ENCODE assay signal across 14 mouse cellular contexts in the genomic region with DNA sequence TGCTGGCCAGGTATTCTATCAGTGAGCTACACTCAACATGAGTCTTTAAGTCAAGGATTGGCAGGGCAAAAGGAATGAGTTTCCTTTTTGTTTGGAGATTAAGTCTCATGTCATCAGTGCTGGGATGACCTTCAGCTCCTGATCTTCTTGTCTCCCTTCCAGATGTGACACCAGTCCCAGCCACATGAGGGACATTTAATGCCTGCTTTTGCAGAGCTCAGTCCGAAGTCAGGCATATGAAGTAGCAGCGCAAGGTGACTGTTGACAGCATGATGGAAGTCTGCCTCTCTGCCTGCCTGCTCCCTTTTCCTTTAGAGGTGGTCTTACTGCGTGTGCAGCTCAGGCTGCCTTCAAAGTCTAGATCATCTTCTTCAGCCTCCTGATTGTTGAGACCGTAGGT. TPM values are rescaled to one million over a fixed set of nuclear protein-coding genes. Genes with fewer than 3 reads are reported as not detected.
"Had no signal": no experiment of that assay in that cellular context is flagged by ENCODE, and none has a peak within 500 bp of the region (broad histone marks: within the 10 kb centered on the region; RNA-seq: fewer than 3 reads in every experiment).

No protein-coding gene starts in this region.

- H3K27ac ChIP-seq: limb, embryonic 13.5 days; liver, embryonic 14.5 days; midbrain, embryonic 13.5 days; neural tube, embryonic 15.5 days had no signal

- H3K4me3 ChIP-seq: limb, embryonic 13.5 days; midbrain, embryonic 13.5 days; myocyte; neural tube, embryonic 15.5 days had no signal

- H3K4me2 ChIP-seq: limb, embryonic 13.5 days; midbrain, embryonic 13.5 days; neural tube, embryonic 15.5 days had no signal

- H3K36me3 ChIP-seq: midbrain, embryonic 13.5 days; neural tube, embryonic 15.5 days had no signal

- H3K9me3 ChIP-seq: limb, embryonic 13.5 days; midbrain, embryonic 13.5 days; neural tube, embryonic 15.5 days had no signal

- DNase-seq: kidney, postnatal 14 days; left cerebral cortex, postnatal 4 days; lung, adult 18-20 months; lung, postnatal 36 days; right cerebral cortex, adult 18-20 months; right cerebral cortex, postnatal 25 days; thymus, adult 18-20 months; thymus, postnatal 25 days had no signal

- H3K4me1 ChIP-seq: limb, embryonic 13.5 days; midbrain, embryonic 13.5 days; neural tube, embryonic 15.5 days had no signal

- H3K9ac ChIP-seq: limb, embryonic 13.5 days; liver, embryonic 14.5 days; midbrain, embryonic 13.5 days; neural tube, embryonic 15.5 days had no signal

- ATAC-seq: midbrain, embryonic 13.5 days had no signal

- H3K27me3 ChIP-seq: limb, embryonic 13.5 days; midbrain, embryonic 13.5 days; neural tube, embryonic 15.5 days had no signal

RNA-seq across cellular contexts. Expression of gene D130043K22Rik, which starts 20.3 kb away (rescaled TPM):
- total RNA-seq: megakaryocyte progenitor cell, adult 5-6 weeks had no signal
- polyA plus RNA-seq: myocyte had no signal
